Mouse (Mus musculus): ENCODE data around the gene Sh3pxd2b. TPM values are rescaled to one million over a fixed set of nuclear protein-coding genes. Genes with fewer than 3 reads are reported as not detected.

The Sh3pxd2b gene
- polyA plus RNA-seq, 1 experiment from 2014 or later = 21.3 TPM

DNA sequence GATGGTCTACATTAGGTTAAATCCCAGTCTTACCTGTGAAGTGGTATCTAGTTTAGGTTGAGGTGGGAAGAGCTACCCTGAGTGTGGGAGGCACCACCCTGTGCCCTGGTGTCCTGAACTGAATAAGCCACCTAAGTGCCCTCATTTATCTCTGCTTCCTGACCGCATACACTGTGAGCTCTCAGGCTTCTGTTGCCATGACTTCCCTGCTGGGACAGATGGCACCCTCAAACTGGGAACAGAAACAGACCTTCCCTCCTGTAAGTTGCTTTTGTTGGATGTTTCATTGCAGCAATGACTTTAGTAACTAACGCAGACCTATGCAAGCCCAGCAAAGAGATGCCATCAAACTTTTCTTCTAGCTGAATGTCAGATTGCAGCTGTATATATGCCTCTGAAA lies 14.4 kb upstream of the Sh3pxd2b start:
- no peaks in the 10 kb centered on the region for H3K36me3 ChIP-seq (ENCODE audit: control insufficient read depth, insufficient read depth, low read length)
- H3K9ac ChIP-seq (ENCODE audit: low read length) = no peak overlapping the region
- H3K27me3 ChIP-seq (ENCODE audit: control insufficient read depth, insufficient read depth, low read length) = no peaks in the 10 kb centered on the region
- no peaks in the 10 kb centered on the region; the same call in 1 of the 2 replicates for H3K9me3 ChIP-seq (replicated peaks; ENCODE audit: control insufficient read depth, low read length)
- ATAC-seq (ENCODE audit: insufficient read depth, low FRiP score) = no peak
- peaks cover 2% of the 10 kb centered on the region; the same call in 1 of the 2 replicates for H3K4me1 ChIP-seq (ENCODE audit: control insufficient read depth, insufficient read depth, low read length)
- no peak overlapping the region for H3K27ac ChIP-seq (ENCODE audit: low read length)
- no peak overlapping the region for H3K4me2 ChIP-seq (ENCODE audit: low read depth, low read length)
- no peak overlapping the region for H3K4me3 ChIP-seq (replicated peaks; ENCODE audit: low read length)
- WGBS = 65% methylated on average over 2 of the region's 2 CpGs

GRCm38 (mm10) chr11:32336435-32336907 lies 11.1 kb upstream of the Sh3pxd2b start:
- WGBS = 80% methylated on average over 6 of the region's 6 CpGs
- ATAC-seq (ENCODE audit: insufficient read depth, low FRiP score) = no peak
- peaks cover 13% of the 10 kb centered on the region; the same call in 1 of the 2 replicates for H3K4me1 ChIP-seq (ENCODE audit: control insufficient read depth, insufficient read depth, low read length)

GRCm38 (mm10) chr11:32339131-32339531 lies 8.5 kb upstream of the Sh3pxd2b start:
- Histone ChIP-seq H3K36me3 (ENCODE audit: control insufficient read depth, insufficient read depth, low read length) (no peaks in the 10 kb centered on the region), H3K4me1 (ENCODE audit: control insufficient read depth, insufficient read depth, low read length) (peaks cover 13% of the 10 kb centered on the region; the same call in 1 of the 2 replicates), H3K4me3 (replicated peaks; ENCODE audit: low read length) (no peak overlapping the region), H3K4me2 (ENCODE audit: low read depth, low read length) (no peak overlapping the region), H3K27me3 (ENCODE audit: control insufficient read depth, insufficient read depth, low read length) (no peaks in the 10 kb centered on the region), H3K9ac (ENCODE audit: low read length) (no peak overlapping the region), H3K9me3 (replicated peaks; ENCODE audit: control insufficient read depth, low read length) (no peaks in the 10 kb centered on the region; the same call in 1 of the 2 replicates), H3K27ac (ENCODE audit: low read length) (no peak overlapping the region)
- 44% methylated on average over 2 of the region's 2 CpGs for WGBS
- peak; percentile 26 for ATAC-seq (ENCODE audit: insufficient read depth, low FRiP score)

More at GRCm38 (mm10) chr11:32336435-32336907, 11.1 kb upstream of the Sh3pxd2b start:
- Histone ChIP-seq H3K9ac (ENCODE audit: low read length) (no peak overlapping the region), H3K4me2 (ENCODE audit: low read depth, low read length) (no peak overlapping the region), H3K9me3 (replicated peaks; ENCODE audit: control insufficient read depth, low read length) (no peaks in the 10 kb centered on the region; the same call in 1 of the 2 replicates), H3K4me3 (replicated peaks; ENCODE audit: low read length) (no peak overlapping the region), H3K36me3 (ENCODE audit: control insufficient read depth, insufficient read depth, low read length) (no peaks in the 10 kb centered on the region), H3K27me3 (ENCODE audit: control insufficient read depth, insufficient read depth, low read length) (no peaks in the 10 kb centered on the region), H3K27ac (ENCODE audit: low read length) (no peak overlapping the region)

DNA sequence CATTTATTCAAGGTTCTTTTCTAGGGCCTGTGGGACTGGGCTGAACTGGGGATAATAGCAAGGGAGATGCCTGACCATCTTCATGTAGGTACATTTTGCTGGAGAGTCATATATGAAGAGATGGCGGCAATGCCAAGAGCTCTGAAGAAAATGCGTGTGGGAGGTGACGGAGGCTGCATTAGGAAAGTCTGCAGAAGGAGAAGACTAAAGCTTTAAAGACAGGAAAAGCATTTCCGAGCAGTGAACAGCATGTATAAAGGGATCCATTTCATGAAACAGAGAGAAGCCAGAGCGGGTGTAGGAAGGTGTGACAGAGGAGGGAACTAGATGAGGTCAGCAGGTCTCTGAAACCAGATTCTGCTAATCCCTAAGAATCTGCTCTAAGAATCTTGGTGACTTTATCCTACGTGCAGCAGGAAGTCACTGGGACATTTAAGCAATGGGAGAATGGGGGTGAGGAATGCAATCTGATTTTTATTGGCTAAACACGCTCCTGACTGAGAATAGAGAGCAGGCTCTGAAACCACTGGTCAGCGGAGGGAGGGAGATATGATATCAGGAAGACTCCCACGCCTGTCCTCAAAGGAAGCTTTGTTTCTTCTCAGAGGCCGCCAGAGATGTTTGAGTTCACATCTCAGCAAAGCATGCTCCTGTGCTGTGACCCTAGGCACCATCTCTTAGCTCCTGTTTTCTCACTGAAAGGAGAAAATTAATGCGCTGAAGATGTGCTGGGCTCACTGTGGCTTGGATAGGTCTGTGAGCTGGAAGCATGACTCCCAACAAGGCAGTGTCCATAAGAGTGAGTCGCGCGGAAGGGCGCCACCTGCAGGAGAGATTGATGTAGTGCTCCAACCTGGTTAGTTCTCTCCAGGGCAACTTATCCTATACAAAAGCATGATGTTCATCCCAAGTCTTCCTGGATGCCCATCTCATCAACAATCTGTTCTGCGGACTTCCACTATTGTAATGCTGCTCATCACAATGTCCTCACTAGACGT lies 6.8 kb upstream of the Sh3pxd2b start:
- H3K27me3 ChIP-seq (ENCODE audit: control insufficient read depth, insufficient read depth, low read length) = no peaks in the 10 kb centered on the region
- 0 out of 2 replicates have a peak overlapping the region, but pooled peaks have one; percentile 11 for H3K9ac ChIP-seq (ENCODE audit: low read length)
- 0 out of 2 replicates have a peak overlapping the region, but pooled peaks have one; percentile 6 for H3K4me2 ChIP-seq (ENCODE audit: low read depth, low read length)
- H3K36me3 ChIP-seq (ENCODE audit: control insufficient read depth, insufficient read depth, low read length) = no peaks in the 10 kb centered on the region
- 36% methylated on average over 17 of the region's 17 CpGs for WGBS
- H3K9me3 ChIP-seq (replicated peaks; ENCODE audit: control insufficient read depth, low read length) = no peaks in the 10 kb centered on the region; the same call in 1 of the 2 replicates
- H3K4me1 ChIP-seq (ENCODE audit: control insufficient read depth, insufficient read depth, low read length) = peaks cover 24% of the 10 kb centered on the region
- peak overlapping the region; percentile 22; the same call in 1 of the 2 replicates for H3K27ac ChIP-seq (ENCODE audit: low read length)
- no peak overlapping the region for H3K4me3 ChIP-seq (replicated peaks; ENCODE audit: low read length)
- ATAC-seq (ENCODE audit: insufficient read depth, low FRiP score) = no peak

DNA sequence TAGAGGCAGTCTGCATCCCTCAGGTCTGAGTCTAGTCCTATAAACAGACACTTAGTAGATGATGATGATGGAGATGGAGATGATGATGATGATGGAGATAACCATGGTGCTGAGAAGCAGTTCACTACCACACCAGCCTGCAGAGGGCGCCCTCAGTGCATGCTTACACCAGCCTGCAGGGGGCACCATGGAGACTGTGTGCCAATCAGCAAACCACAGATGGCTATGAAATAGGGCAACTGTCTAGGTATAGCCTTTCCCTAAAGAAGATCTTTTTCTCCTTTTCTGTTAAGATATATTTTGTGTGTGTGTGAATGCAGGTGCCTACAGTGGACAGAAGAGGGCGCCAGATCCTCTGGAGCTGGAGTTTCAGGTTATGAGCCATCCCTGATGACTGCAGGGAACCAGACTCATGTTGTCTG lies 4.8 kb upstream of the Sh3pxd2b start:
- Histone ChIP-seq H3K36me3 (ENCODE audit: control insufficient read depth, insufficient read depth, low read length) (no peaks in the 10 kb centered on the region), H3K4me1 (ENCODE audit: control insufficient read depth, insufficient read depth, low read length) (peaks cover 38% of the 10 kb centered on the region), H3K27ac (ENCODE audit: low read length) (no peak overlapping the region), H3K9me3 (replicated peaks; ENCODE audit: control insufficient read depth, low read length) (no peaks in the 10 kb centered on the region), H3K9ac (ENCODE audit: low read length) (no peak overlapping the region), H3K27me3 (ENCODE audit: control insufficient read depth, insufficient read depth, low read length) (no peaks in the 10 kb centered on the region), H3K4me3 (replicated peaks; ENCODE audit: low read length) (no peak overlapping the region), H3K4me2 (ENCODE audit: low read depth, low read length) (no peak overlapping the region)
- 14% methylated on average over 2 of the region's 2 CpGs for WGBS
- no peak for ATAC-seq (ENCODE audit: insufficient read depth, low FRiP score)

GRCm38 (mm10) chr11:32343350-32343749 lies 4.3 kb upstream of the Sh3pxd2b start:
- no peaks in the 10 kb centered on the region for H3K27me3 ChIP-seq (ENCODE audit: control insufficient read depth, insufficient read depth, low read length)
- no peaks in the 10 kb centered on the region for H3K36me3 ChIP-seq (ENCODE audit: control insufficient read depth, insufficient read depth, low read length)
- no peak for ATAC-seq (ENCODE audit: insufficient read depth, low FRiP score)
- H3K4me1 ChIP-seq (ENCODE audit: control insufficient read depth, insufficient read depth, low read length) = peaks cover 38% of the 10 kb centered on the region
- no peaks in the 10 kb centered on the region for H3K9me3 ChIP-seq (replicated peaks; ENCODE audit: control insufficient read depth, low read length)
- no peak overlapping the region for H3K4me3 ChIP-seq (replicated peaks; ENCODE audit: low read length)
- H3K9ac ChIP-seq (ENCODE audit: low read length) = no peak overlapping the region
- 84% methylated on average over 1 of the region's 1 CpGs for WGBS
- no peak overlapping the region for H3K4me2 ChIP-seq (ENCODE audit: low read depth, low read length)
- no peak overlapping the region for H3K27ac ChIP-seq (ENCODE audit: low read length)

- 0 out of 2 replicates have a peak overlapping the region, but pooled peaks have one; percentile 3 for H3K9ac ChIP-seq (ENCODE audit: low read length)
- H3K27me3 ChIP-seq (ENCODE audit: control insufficient read depth, insufficient read depth, low read length) = no peaks in the 10 kb centered on the region
- no peaks in the 10 kb centered on the region for H3K36me3 ChIP-seq (ENCODE audit: control insufficient read depth, insufficient read depth, low read length)
- H3K27ac ChIP-seq (ENCODE audit: low read length) = peak overlapping the region; percentile 86
- 52% methylated on average over 6 of the region's 6 CpGs for WGBS
- no peak overlapping the region for H3K4me3 ChIP-seq (replicated peaks; ENCODE audit: low read length)
- peak; percentile 54; the same call in 1 of the 2 replicates for ATAC-seq (ENCODE audit: insufficient read depth, low FRiP score)
- no peak overlapping the region for H3K4me2 ChIP-seq (ENCODE audit: low read depth, low read length)
- H3K4me1 ChIP-seq (ENCODE audit: control insufficient read depth, insufficient read depth, low read length) = peaks cover 37% of the 10 kb centered on the region
- H3K9me3 ChIP-seq (replicated peaks; ENCODE audit: control insufficient read depth, low read length) = no peaks in the 10 kb centered on the region
These were observed 1.9 kb upstream of the Sh3pxd2b start for GRCm38 (mm10) chr11:32345504-32346297.

- WGBS = 2% methylated on average over 10 of the region's 10 CpGs
- peak overlapping the region; percentile 83 for H3K9ac ChIP-seq (ENCODE audit: low read length)
- no peaks in the 10 kb centered on the region for H3K27me3 ChIP-seq (ENCODE audit: control insufficient read depth, insufficient read depth, low read length)
- ATAC-seq (ENCODE audit: insufficient read depth, low FRiP score) = peak; percentile 1; the same call in 1 of the 2 replicates
- peaks cover 10% of the 10 kb centered on the region for H3K36me3 ChIP-seq (ENCODE audit: control insufficient read depth, insufficient read depth, low read length)
- peak overlapping the region; percentile 86; the same call in 1 of the 2 replicates for H3K27ac ChIP-seq (ENCODE audit: low read length)
- H3K9me3 ChIP-seq (replicated peaks; ENCODE audit: control insufficient read depth, low read length) = no peaks in the 10 kb centered on the region
- peak overlapping the region; percentile 80 for H3K4me2 ChIP-seq (ENCODE audit: low read depth, low read length)
- peak overlapping the region; percentile 76 for H3K4me3 ChIP-seq (replicated peaks; ENCODE audit: low read length)
- peaks cover 34% of the 10 kb centered on the region for H3K4me1 ChIP-seq (ENCODE audit: control insufficient read depth, insufficient read depth, low read length)
These were observed 385 bp upstream of the Sh3pxd2b start for GRCm38 (mm10) chr11:32347264-32347606.
